Mouse (Mus musculus): ENCODE measurements at regions not wholly inside any gene's neighbourhood (a gene's known extent, or its start where the extent isn't known, plus 50 kb on each side); places are given as distances from the start of the nearest gene placed in this dataset.

GRCm38 (mm10) chr10:125586489-125587147, 197.4 kb upstream of the Slc16a7 start:
- Histone ChIP-seq H3K4me2 (ENCODE audit: low read length) (no peak overlapping the region), H3K4me3 (ENCODE audit: low read depth, low read length) (no peak overlapping the region), H3K36me3 (ENCODE audit: control insufficient read depth, insufficient read depth, low read length) (no peaks in the 10 kb centered on the region), H3K9ac (ENCODE audit: low read length) (no peak overlapping the region), H3K27ac (ENCODE audit: low read depth) (no peak overlapping the region), H3K4me1 (replicated peaks; ENCODE audit: control insufficient read depth, insufficient read depth, low read length) (no peaks in the 10 kb centered on the region), H3K9me3 (ENCODE audit: control insufficient read depth, low read length) (no peaks in the 10 kb centered on the region), H3K27me3 (replicated peaks; ENCODE audit: control insufficient read depth, insufficient read depth, low read length) (no peaks in the 10 kb centered on the region)
- DNase-seq (ENCODE audit: low spot score), result no peak
- 77% methylated on average over 7 of the region's 7 CpGs for WGBS
- no peak for ATAC-seq (replicated peaks; ENCODE audit: low FRiP score, low TSS enrichment, low read depth)

- no peaks in the 10 kb centered on the region for H3K9me3 ChIP-seq (ENCODE audit: control insufficient read depth, low read length)
- no peak overlapping the region for H3K9ac ChIP-seq (ENCODE audit: low read length)
- no peaks in the 10 kb centered on the region for H3K4me1 ChIP-seq (replicated peaks; ENCODE audit: control insufficient read depth, insufficient read depth, low read length)
- DNase-seq (ENCODE audit: low spot score) (no peak), ATAC-seq (replicated peaks; ENCODE audit: low FRiP score, low TSS enrichment, low read depth) (no peak)
- no peak overlapping the region for H3K4me3 ChIP-seq (ENCODE audit: low read depth, low read length)
- H3K27me3 ChIP-seq (replicated peaks; ENCODE audit: control insufficient read depth, insufficient read depth, low read length), result no peaks in the 10 kb centered on the region
- H3K4me2 ChIP-seq (ENCODE audit: low read length), result no peak overlapping the region
- no peak overlapping the region for H3K27ac ChIP-seq (ENCODE audit: low read depth)
- 79% methylated on average over 5 of the region's 5 CpGs for whole genome bisulfite sequencing
- no peaks in the 10 kb centered on the region for H3K36me3 ChIP-seq (ENCODE audit: control insufficient read depth, insufficient read depth, low read length)
These were observed 203.7 kb upstream of the Slc16a7 start for GRCm38 (mm10) chr10:125593006-125593405.

- no peak for ATAC-seq (replicated peaks; ENCODE audit: low FRiP score, low TSS enrichment, low read depth)
- no peak for DNase-seq (ENCODE audit: low spot score)
- no peak overlapping the region for H3K4me3 ChIP-seq (ENCODE audit: low read depth, low read length)
- H3K36me3 ChIP-seq (ENCODE audit: control insufficient read depth, insufficient read depth, low read length), result no peaks in the 10 kb centered on the region
- 77% methylated on average over 10 of the region's 10 CpGs for WGBS
- no peak overlapping the region for H3K9ac ChIP-seq (ENCODE audit: low read length)
- H3K9me3 ChIP-seq (ENCODE audit: control insufficient read depth, low read length), result no peaks in the 10 kb centered on the region
- H3K27ac ChIP-seq (ENCODE audit: low read depth), result no peak overlapping the region
- no peak overlapping the region for H3K4me2 ChIP-seq (ENCODE audit: low read length)
- H3K27me3 ChIP-seq (replicated peaks; ENCODE audit: control insufficient read depth, insufficient read depth, low read length), result no peaks in the 10 kb centered on the region
- no peaks in the 10 kb centered on the region for H3K4me1 ChIP-seq (replicated peaks; ENCODE audit: control insufficient read depth, insufficient read depth, low read length)
These were observed 218.7 kb upstream of the Slc16a7 start for GRCm38 (mm10) chr10:125607787-125608617.

- Histone ChIP-seq H3K4me3 (ENCODE audit: low read depth, low read length) (no peak overlapping the region), H3K4me2 (ENCODE audit: low read length) (no peak overlapping the region), H3K9ac (ENCODE audit: low read length) (no peak overlapping the region), H3K36me3 (ENCODE audit: control insufficient read depth, insufficient read depth, low read length) (no peaks in the 10 kb centered on the region), H3K27ac (ENCODE audit: low read depth) (no peak overlapping the region), H3K9me3 (ENCODE audit: control insufficient read depth, low read length) (no peaks in the 10 kb centered on the region), H3K4me1 (replicated peaks; ENCODE audit: control insufficient read depth, insufficient read depth, low read length) (no peaks in the 10 kb centered on the region), H3K27me3 (replicated peaks; ENCODE audit: control insufficient read depth, insufficient read depth, low read length) (no peaks in the 10 kb centered on the region)
- ATAC-seq (replicated peaks; ENCODE audit: low FRiP score, low TSS enrichment, low read depth) (no peak), DNase-seq (ENCODE audit: low spot score) (no peak)
- WGBS, result 75% methylated on average over 5 of the region's 5 CpGs
These were observed 221.1 kb upstream of the Slc16a7 start for GRCm38 (mm10) chr10:125610353-125610752.

GRCm38 (mm10) chr10:125612773-125613172, 223.5 kb upstream of the Slc16a7 start:
- H3K4me3 ChIP-seq (ENCODE audit: low read depth, low read length), result no peak overlapping the region
- no peaks in the 10 kb centered on the region for H3K27me3 ChIP-seq (replicated peaks; ENCODE audit: control insufficient read depth, insufficient read depth, low read length)
- no peak overlapping the region for H3K9ac ChIP-seq (ENCODE audit: low read length)
- H3K9me3 ChIP-seq (ENCODE audit: control insufficient read depth, low read length), result no peaks in the 10 kb centered on the region
- H3K27ac ChIP-seq (ENCODE audit: low read depth), result no peak overlapping the region
- no peaks in the 10 kb centered on the region for H3K36me3 ChIP-seq (ENCODE audit: control insufficient read depth, insufficient read depth, low read length)
- no peak for ATAC-seq (replicated peaks; ENCODE audit: low FRiP score, low TSS enrichment, low read depth)
- WGBS, result 93% methylated on average over 6 of the region's 6 CpGs
- H3K4me2 ChIP-seq (ENCODE audit: low read length), result no peak overlapping the region
- no peaks in the 10 kb centered on the region for H3K4me1 ChIP-seq (replicated peaks; ENCODE audit: control insufficient read depth, insufficient read depth, low read length)
- no peak for DNase-seq (ENCODE audit: low spot score)

GRCm38 (mm10) chr10:125621376-125621775, 232.1 kb upstream of the Slc16a7 start:
- Histone ChIP-seq H3K9me3 (ENCODE audit: control insufficient read depth, low read length) (no peaks in the 10 kb centered on the region), H3K4me2 (ENCODE audit: low read length) (no peak overlapping the region), H3K9ac (ENCODE audit: low read length) (no peak overlapping the region), H3K27ac (ENCODE audit: low read depth) (no peak overlapping the region), H3K36me3 (ENCODE audit: control insufficient read depth, insufficient read depth, low read length) (no peaks in the 10 kb centered on the region), H3K4me1 (replicated peaks; ENCODE audit: control insufficient read depth, insufficient read depth, low read length) (no peaks in the 10 kb centered on the region), H3K27me3 (replicated peaks; ENCODE audit: control insufficient read depth, insufficient read depth, low read length) (no peaks in the 10 kb centered on the region), H3K4me3 (ENCODE audit: low read depth, low read length) (no peak overlapping the region)
- WGBS, result 75% methylated on average over 6 of the region's 6 CpGs
- DNase-seq (ENCODE audit: low spot score) (no peak), ATAC-seq (replicated peaks; ENCODE audit: low FRiP score, low TSS enrichment, low read depth) (no peak)

GRCm38 (mm10) chr10:125623836-125624235, 234.6 kb upstream of the Slc16a7 start:
- DNase-seq (ENCODE audit: low spot score), result no peak

GRCm38 (mm10) chr10:125667906-125668305, 278.6 kb upstream of the Slc16a7 start:
- Histone ChIP-seq H3K27me3 (replicated peaks; ENCODE audit: control insufficient read depth, insufficient read depth, low read length) (no peaks in the 10 kb centered on the region), H3K9me3 (ENCODE audit: control insufficient read depth, low read length) (peaks cover 6% of the 10 kb centered on the region; the same call in 1 of the 2 replicates), H3K4me3 (ENCODE audit: low read depth, low read length) (no peak overlapping the region), H3K4me2 (ENCODE audit: low read length) (no peak overlapping the region), H3K4me1 (replicated peaks; ENCODE audit: control insufficient read depth, insufficient read depth, low read length) (no peaks in the 10 kb centered on the region), H3K36me3 (ENCODE audit: control insufficient read depth, insufficient read depth, low read length) (no peaks in the 10 kb centered on the region), H3K9ac (ENCODE audit: low read length) (no peak overlapping the region), H3K27ac (ENCODE audit: low read depth) (no peak overlapping the region)
- ATAC-seq (replicated peaks; ENCODE audit: low FRiP score, low TSS enrichment, low read depth) (no peak), DNase-seq (ENCODE audit: low spot score) (no peak)
- WGBS, result 95% methylated on average over 4 of the region's 4 CpGs

More at GRCm38 (mm10) chr10:125623836-125624235, 234.6 kb upstream of the Slc16a7 start:
- Histone ChIP-seq H3K27ac (ENCODE audit: low read depth) (no peak overlapping the region), H3K27me3 (replicated peaks; ENCODE audit: control insufficient read depth, insufficient read depth, low read length) (no peaks in the 10 kb centered on the region), H3K36me3 (ENCODE audit: control insufficient read depth, insufficient read depth, low read length) (no peaks in the 10 kb centered on the region), H3K4me1 (replicated peaks; ENCODE audit: control insufficient read depth, insufficient read depth, low read length) (no peaks in the 10 kb centered on the region), H3K4me2 (ENCODE audit: low read length) (no peak overlapping the region), H3K9me3 (ENCODE audit: control insufficient read depth, low read length) (no peaks in the 10 kb centered on the region), H3K4me3 (ENCODE audit: low read depth, low read length) (no peak overlapping the region), H3K9ac (ENCODE audit: low read length) (no peak overlapping the region)
- 34% methylated on average over 7 of the region's 7 CpGs for WGBS
- ATAC-seq (replicated peaks; ENCODE audit: low FRiP score, low TSS enrichment, low read depth), result no peak
